Mouse (Mus musculus) heart, embryonic 16.5 days (tissue): ENCODE results near the gene Crtc2. TPM values are rescaled to one million over a fixed set of nuclear protein-coding genes. Genes with fewer than 3 reads are reported as not detected.

ENCODE experiments used
- ATAC-seq: fragments of 200-750 bp; cut with Nextera tagmentation; replicated peaks from 2 replicates; pipeline ENCODE4 v1.8.0; 2017; ENCODE audit warnings: moderate number of reproducible peaks; ENCODE audit not compliant: insufficient read depth, low FRiP score; ENCODE audit errors: extremely low read depth
- H3K27ac ChIP-seq: fragments of 300-500 bp; sonication (generic); 2 replicates; pipeline ENCODE4 v1.5.1; 2014; ENCODE audit warnings: mild to moderate bottlenecking, low read length, control low read depth, moderate library complexity
- H3K27me3 ChIP-seq: fragments of 300-500 bp; sonication (generic); 2 replicates; pipeline ENCODE4 v1.6.1; 2014; ENCODE audit warnings: low read length, mixed read lengths; ENCODE audit not compliant: control insufficient read depth, insufficient read depth
- H3K36me3 ChIP-seq: fragments of 300-500 bp; sonication (generic); 2 replicates; pipeline ENCODE4 v1.6.1; 2014; ENCODE audit not compliant: control insufficient read depth, insufficient read depth
- H3K4me1 ChIP-seq: fragments of 300-500 bp; sonication (generic); 2 replicates; pipeline ENCODE4 v1.6.1; 2014; ENCODE audit warnings: low read length, mixed read lengths; ENCODE audit not compliant: control insufficient read depth, insufficient read depth
- H3K4me2 ChIP-seq: fragments of 300-500 bp; sonication (generic); 2 replicates; pipeline ENCODE4 v1.6.1; 2014; ENCODE audit warnings: low read depth, mild to moderate bottlenecking, control low read depth, low read length
- H3K4me3 ChIP-seq: fragments of 300-500 bp; sonication (generic); 2 replicates; pipeline ENCODE4 v1.5.1; 2014; ENCODE audit warnings: mild to moderate bottlenecking, control low read depth, low read length
- H3K9ac ChIP-seq: fragments of 300-500 bp; sonication (generic); 2 replicates; pipeline ENCODE4 v1.6.1; 2014; ENCODE audit warnings: low read length, control low read depth
- H3K9me3 ChIP-seq: fragments of 300-500 bp; sonication (generic); replicated peaks from 2 replicates; pipeline ENCODE4 v1.6.1; 2016; ENCODE audit warnings: low read length; ENCODE audit not compliant: control insufficient read depth
- WGBS: fragments of 180-500 bp; shearing (Covaris S2); extraction: QIAGEN DNeasy Blood & Tissue Kit; methylation state at CpG from one replicate; pipeline ENCODE4 v1.1.7; 2014; 5-methylcytosine and 5-hydroxymethylcytosine counted together
- polyA plus RNA-seq: library from polyadenylated mRNA; unstranded; fragments of >200 nt; fragmentation: Nextera tagmentation; extraction: Ambion mirVana; gene quantifications from 2 replicates; pipeline ENCODE4 v1.2.1, GENCODE M21; 2015

Crtc2 gene
- polyA plus RNA-seq, 1 experiment from 2014 or later: 12.2 TPM

GRCm38 (mm10) chr3:90272170-90272569 lies 18.2 kb downstream of the Crtc2 start:
- Histone ChIP-seq H3K36me3 (peaks cover 36% of the 10 kb centered on the region), H3K27me3 (no peaks in the 10 kb centered on the region), H3K27ac (no peak overlapping the region), H3K9me3 (no peaks in the 10 kb centered on the region), H3K4me2 (no peak overlapping the region), H3K9ac (no peak overlapping the region), H3K4me1 (peaks cover 3% of the 10 kb centered on the region), H3K4me3 (no peak overlapping the region)
- no peak for ATAC-seq
- 64% methylated on average over 9 of the region's 9 CpGs for WGBS

- Histone ChIP-seq H3K36me3 (peaks cover 46% of the 10 kb centered on the region), H3K4me3 (no peak overlapping the region), H3K27me3 (no peaks in the 10 kb centered on the region), H3K9ac (no peak overlapping the region), H3K4me2 (no peak overlapping the region), H3K9me3 (no peaks in the 10 kb centered on the region), H3K27ac (no peak overlapping the region), H3K4me1 (no peaks in the 10 kb centered on the region)
- WGBS: 89% methylated on average over 22 of the region's 22 CpGs
- no peak for ATAC-seq
Measured at GRCm38 (mm10) chr3:90273855-90274254, 19.9 kb downstream of the Crtc2 start.

GRCm38 (mm10) chr3:90275286-90275685 lies 21.3 kb downstream of the Crtc2 start:
- Histone ChIP-seq H3K27me3 (no peaks in the 10 kb centered on the region), H3K4me3 (no peak overlapping the region), H3K9ac (no peak overlapping the region), H3K9me3 (no peaks in the 10 kb centered on the region), H3K36me3 (peaks cover 58% of the 10 kb centered on the region), H3K4me1 (no peaks in the 10 kb centered on the region), H3K4me2 (no peak overlapping the region), H3K27ac (no peak overlapping the region)
- ATAC-seq: no peak
- 90% methylated on average over 11 of the region's 11 CpGs for WGBS

GRCm38 (mm10) chr3:90276858-90277257 lies 22.9 kb downstream of the Crtc2 start:
- H3K9ac ChIP-seq: no peak overlapping the region
- no peak overlapping the region for H3K4me2 ChIP-seq
- ATAC-seq: no peak
- peaks cover 57% of the 10 kb centered on the region for H3K36me3 ChIP-seq
- no peaks in the 10 kb centered on the region for H3K4me1 ChIP-seq
- 53% methylated on average over 16 of the region's 16 CpGs for WGBS
- no peak overlapping the region for H3K27ac ChIP-seq
- no peaks in the 10 kb centered on the region for H3K27me3 ChIP-seq
- no peak overlapping the region for H3K4me3 ChIP-seq
- H3K9me3 ChIP-seq: no peaks in the 10 kb centered on the region

GRCm38 (mm10) chr3:90277793-90278192 lies 23.8 kb downstream of the Crtc2 start:
- no peak overlapping the region for H3K4me3 ChIP-seq
- H3K4me1 ChIP-seq: no peaks in the 10 kb centered on the region
- no peak overlapping the region for H3K9ac ChIP-seq
- WGBS: 90% methylated on average over 9 of the region's 9 CpGs
- ATAC-seq: no peak
- no peak overlapping the region for H3K4me2 ChIP-seq
- H3K9me3 ChIP-seq: no peaks in the 10 kb centered on the region
- no peak overlapping the region for H3K27ac ChIP-seq
- H3K27me3 ChIP-seq: no peaks in the 10 kb centered on the region
- H3K36me3 ChIP-seq: peaks cover 49% of the 10 kb centered on the region

- Histone ChIP-seq H3K4me1 (no peaks in the 10 kb centered on the region), H3K9me3 (no peaks in the 10 kb centered on the region), H3K27me3 (no peaks in the 10 kb centered on the region), H3K27ac (no peak overlapping the region), H3K4me3 (no peak overlapping the region), H3K9ac (no peak overlapping the region), H3K4me2 (no peak overlapping the region), H3K36me3 (peaks cover 45% of the 10 kb centered on the region)
- 91% methylated on average over 10 of the region's 10 CpGs for WGBS
- no peak for ATAC-seq
Measured at GRCm38 (mm10) chr3:90278211-90278610, 24.2 kb downstream of the Crtc2 start.

- no peak overlapping the region for H3K4me3 ChIP-seq
- 89% methylated on average over 9 of the region's 9 CpGs for WGBS
- no peaks in the 10 kb centered on the region for H3K27me3 ChIP-seq
- no peak overlapping the region for H3K27ac ChIP-seq
- ATAC-seq: no peak
- no peak overlapping the region for H3K9ac ChIP-seq
- H3K4me1 ChIP-seq: no peaks in the 10 kb centered on the region
- H3K36me3 ChIP-seq: peaks cover 43% of the 10 kb centered on the region
- H3K4me2 ChIP-seq: no peak overlapping the region
- H3K9me3 ChIP-seq: no peaks in the 10 kb centered on the region
Measured at GRCm38 (mm10) chr3:90279216-90279615, 25.3 kb downstream of the Crtc2 start.

GRCm38 (mm10) chr3:90279743-90280142 lies 25.8 kb downstream of the Crtc2 start:
- Histone ChIP-seq H3K4me2 (no peak overlapping the region), H3K9ac (no peak overlapping the region), H3K27me3 (no peaks in the 10 kb centered on the region), H3K4me1 (no peaks in the 10 kb centered on the region), H3K9me3 (no peaks in the 10 kb centered on the region), H3K27ac (no peak overlapping the region), H3K36me3 (peaks cover 43% of the 10 kb centered on the region), H3K4me3 (no peak overlapping the region)
- ATAC-seq: no peak
- 93% methylated on average over 7 of the region's 7 CpGs for WGBS

- 86% methylated on average over 9 of the region's 9 CpGs for WGBS
- H3K4me3 ChIP-seq: no peak overlapping the region
- H3K9ac ChIP-seq: no peak overlapping the region
- H3K9me3 ChIP-seq: no peaks in the 10 kb centered on the region
- no peaks in the 10 kb centered on the region for H3K27me3 ChIP-seq
- peaks cover 39% of the 10 kb centered on the region for H3K36me3 ChIP-seq
- H3K4me2 ChIP-seq: no peak overlapping the region
- ATAC-seq: no peak
- no peak overlapping the region for H3K27ac ChIP-seq
- no peaks in the 10 kb centered on the region for H3K4me1 ChIP-seq
Measured at GRCm38 (mm10) chr3:90280708-90281107, 26.7 kb downstream of the Crtc2 start.

GRCm38 (mm10) chr3:90284150-90284549 lies 30.2 kb downstream of the Crtc2 start:
- Histone ChIP-seq H3K9ac (no peak overlapping the region), H3K4me3 (no peak overlapping the region), H3K4me2 (no peak overlapping the region), H3K9me3 (no peaks in the 10 kb centered on the region), H3K4me1 (no peaks in the 10 kb centered on the region), H3K36me3 (peaks cover 16% of the 10 kb centered on the region), H3K27ac (no peak overlapping the region), H3K27me3 (no peaks in the 10 kb centered on the region)
- ATAC-seq: no peak
- WGBS: 89% methylated on average over 2 of the region's 2 CpGs
